Mouse (Mus musculus) Muller cell, postnatal 12 days (primary cell): Measurements from ENCODE around the gene Napa.

ENCODE experiments used
- DNase-seq: peaks from one replicate; pipeline ENCODE4 v3.0.0-alpha.2; 2015; ENCODE audit errors: inconsistent ontology term

Gene Napa

GRCm38 (mm10) chr7:16094592-16094991, 3.7 kb upstream of the Napa start:
- DNase-seq: no peak

GRCm38 (mm10) chr7:16099901-16100300, 1.6 kb downstream of the Napa start:
- no peak for DNase-seq

GRCm38 (mm10) chr7:16101081-16101480, 2.8 kb downstream of the Napa start:
- DNase-seq: no peak

DNA sequence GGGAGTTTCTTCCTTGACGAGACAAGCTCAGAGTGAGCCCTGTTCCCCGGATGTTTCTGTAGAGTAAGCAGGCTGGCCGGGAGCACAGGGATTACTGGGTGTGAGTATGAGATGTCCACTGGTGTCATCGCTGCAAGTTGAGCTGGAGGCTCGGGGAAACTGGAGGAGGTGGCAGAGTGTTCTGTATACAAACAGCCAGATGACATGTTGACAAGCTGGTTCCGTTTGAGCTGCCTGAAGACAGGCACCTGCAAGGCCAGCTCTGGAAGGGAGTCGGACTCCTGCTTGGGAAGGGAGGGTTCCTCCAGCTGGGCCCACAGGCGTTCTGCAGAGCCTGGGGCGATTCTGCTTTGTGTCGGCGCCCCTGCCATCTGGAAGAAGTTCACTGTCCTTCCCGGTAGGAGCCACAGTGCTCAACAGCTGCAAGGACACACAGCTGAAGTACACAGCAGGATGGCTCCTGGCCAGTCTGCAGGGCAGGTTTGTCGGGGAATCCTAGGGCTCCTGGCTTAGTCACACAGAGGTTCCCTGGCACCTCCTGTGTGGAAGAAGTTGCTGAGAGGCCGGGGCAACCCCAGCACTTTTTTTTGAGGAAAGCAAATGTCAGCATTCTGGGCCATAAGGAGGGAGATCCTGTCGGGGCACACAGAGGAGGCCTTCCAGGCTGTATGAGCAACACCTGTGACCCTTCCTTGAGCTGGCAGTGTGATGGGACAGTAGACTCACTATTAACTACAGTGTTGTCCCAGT, 3.6 kb downstream of the Napa start:
- DNase-seq: no peak

GRCm38 (mm10) chr7:16102686-16103226, 4.5 kb downstream of the Napa start:
- DNase-seq: no peak

DNA sequence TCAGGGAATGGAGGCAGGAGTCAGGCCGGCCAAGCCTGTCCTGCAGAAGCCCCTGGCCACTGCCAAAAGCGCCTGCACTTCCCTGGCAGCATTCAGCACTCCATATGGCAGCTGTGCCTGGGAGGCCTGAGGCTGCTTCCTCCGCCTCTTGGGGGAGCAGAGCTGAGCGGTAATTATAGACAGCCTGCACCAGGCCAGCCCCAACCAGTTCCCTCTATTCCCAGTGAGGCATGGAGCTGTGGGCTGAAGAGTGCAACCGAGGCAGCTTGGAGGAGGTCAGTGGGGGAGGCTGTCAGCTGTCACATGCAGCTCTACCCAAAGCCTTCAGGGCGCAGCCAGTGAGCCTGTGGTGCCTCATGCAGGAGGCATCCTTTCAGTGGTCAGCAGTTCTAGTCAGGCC, 5.5 kb downstream of the Napa start:
- no peak for DNase-seq

DNA sequence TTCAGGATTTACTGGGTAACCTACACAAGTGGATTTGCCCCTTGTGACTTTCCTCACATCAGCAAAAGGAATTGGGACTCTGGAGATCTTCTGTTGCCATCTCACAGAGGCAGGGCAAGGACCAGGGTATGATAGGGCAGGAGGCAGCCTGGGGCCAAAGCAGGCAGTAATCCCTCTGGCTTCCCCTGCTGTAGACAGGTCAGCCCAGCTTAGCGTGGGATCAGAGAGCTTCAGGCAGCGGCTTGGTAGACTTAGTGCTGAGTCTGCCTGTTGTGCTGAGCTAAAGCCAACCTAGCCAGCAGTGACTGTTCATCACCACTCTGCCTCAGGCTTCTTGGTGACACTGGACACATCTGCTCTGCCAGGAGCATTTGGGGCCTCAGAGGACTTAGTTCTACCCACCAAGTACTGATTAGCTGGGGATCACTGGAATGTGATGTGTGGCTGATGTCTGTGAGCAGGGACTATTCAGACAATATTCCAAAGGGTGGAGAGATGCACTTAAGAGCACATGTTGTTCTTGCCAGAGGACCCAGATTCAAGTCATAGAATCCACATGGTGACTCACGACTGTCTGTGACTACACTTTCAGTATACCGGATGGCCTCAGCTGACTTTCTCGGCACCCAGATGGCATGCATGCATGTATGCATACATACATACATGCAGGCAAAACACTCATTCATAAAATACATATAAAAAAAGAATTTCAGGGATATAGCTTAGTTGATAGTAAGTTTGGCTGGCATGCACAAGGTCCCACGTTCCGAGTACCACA, 6.5 kb downstream of the Napa start:
- no peak for DNase-seq

DNA sequence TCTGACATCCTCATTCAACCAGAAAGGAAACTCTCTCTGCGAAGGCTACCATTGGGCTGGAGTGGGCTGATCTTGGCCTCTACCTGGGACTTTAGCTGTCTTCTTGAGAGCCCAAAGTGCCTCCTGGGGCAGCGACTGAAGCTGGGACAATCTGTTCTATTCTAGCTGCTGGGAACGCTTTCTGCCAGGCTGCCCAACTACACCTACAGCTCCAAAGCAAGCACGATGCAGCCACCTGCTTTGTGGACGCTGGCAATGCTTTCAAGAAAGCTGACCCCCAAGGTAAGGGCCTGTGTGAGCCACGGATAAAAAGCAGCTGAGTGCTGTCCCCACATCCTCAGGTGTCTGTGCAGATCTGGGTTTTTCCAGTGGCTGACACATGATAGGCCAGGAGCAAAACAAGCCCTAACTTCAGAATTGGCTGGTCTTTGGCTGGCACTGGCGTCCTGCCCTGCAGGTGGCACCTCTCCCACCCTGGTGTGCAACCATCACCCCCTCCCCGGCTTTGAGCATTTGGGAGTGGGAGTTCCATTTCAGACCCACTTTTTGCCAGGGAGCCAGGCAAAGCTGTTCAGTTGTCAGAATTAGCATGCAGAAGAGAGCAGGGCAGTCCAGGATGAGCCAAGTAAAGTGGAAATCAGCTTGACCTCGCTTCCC, 10.8 kb downstream of the Napa start:
- no peak for DNase-seq

DNA sequence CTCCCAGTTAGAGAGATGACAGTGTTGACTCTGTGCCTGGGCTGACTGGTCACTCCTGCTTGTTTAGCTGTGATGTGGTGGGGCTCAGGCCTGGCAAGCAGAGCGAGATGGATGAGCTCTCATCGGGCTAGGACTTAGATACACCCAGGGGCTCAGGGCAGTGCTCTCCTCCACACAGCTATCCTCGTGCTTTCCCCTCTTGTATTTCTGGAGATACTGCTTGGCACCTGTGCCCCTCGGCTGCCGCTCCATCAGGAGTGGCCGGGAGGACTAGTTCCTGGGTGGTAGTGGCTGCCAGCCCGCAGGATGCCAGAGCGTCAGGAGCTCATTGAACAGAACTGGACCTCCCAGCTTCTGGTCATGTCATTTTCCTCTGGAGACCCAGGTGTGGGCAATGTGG, 11.9 kb downstream of the Napa start:
- no peak for DNase-seq

GRCm38 (mm10) chr7:16111284-16112090, 13.2 kb downstream of the Napa start:
- no peak for DNase-seq

- no peak for DNase-seq
Measured at GRCm38 (mm10) chr7:16116418-16116817, 18.2 kb downstream of the Napa start.

DNA sequence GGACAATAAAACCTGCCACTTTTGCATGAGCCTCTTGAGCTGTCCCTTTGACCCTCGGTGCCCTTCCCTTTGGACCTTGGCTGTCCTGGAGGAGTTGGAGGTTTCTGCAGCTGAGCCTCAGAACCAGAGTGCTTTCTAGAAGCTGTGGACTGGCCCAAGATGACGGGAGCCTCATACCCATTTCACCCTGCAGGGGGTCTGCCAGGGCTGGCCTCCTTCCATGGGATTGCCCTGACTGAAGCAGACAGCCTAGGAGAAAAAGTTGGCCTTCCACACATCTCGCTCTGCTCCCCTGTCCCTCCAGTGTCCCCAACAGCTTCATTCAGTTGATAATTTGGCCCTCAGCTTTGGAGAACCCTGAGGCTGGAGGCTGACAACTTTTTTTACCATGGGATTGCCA, 18.8 kb downstream of the Napa start:
- DNase-seq: no peak

GRCm38 (mm10) chr7:16119569-16120261, 21.5 kb downstream of the Napa start, which contains the start of gene Kptn:
Kptn (plus strand) TSS chr7:16119895.
- DNase-seq: peak; percentile 92

- no peak for DNase-seq
Measured at GRCm38 (mm10) chr7:16120262-16120600, 22.0 kb downstream of the Napa start.

- no peak for DNase-seq
Measured at GRCm38 (mm10) chr7:16125829-16126228, 27.6 kb downstream of the Napa start.

DNA sequence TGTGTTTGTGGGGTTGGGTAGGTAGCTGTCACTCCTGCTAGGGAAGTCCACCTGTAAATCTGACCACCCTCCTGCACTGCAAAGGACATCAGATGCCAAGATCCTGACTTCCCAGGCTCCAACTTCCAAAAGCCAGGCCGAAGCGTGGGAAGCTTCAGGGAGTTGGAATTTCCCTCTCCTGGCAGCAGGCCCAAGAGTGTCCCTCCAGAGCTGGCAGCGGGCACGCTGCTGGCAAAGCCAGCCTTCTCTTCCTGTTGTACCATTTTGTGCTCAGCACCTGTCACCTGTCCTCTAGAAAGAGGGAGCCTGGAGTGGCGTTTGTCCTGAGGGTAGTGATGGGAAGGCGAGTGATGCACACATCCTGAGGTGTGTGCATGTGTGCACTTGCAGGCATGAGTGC, 30.1 kb downstream of the Napa start:
- DNase-seq: no peak

- no peak for DNase-seq
Measured at GRCm38 (mm10) chr7:16128899-16129298, 30.6 kb downstream of the Napa start.

- peak; percentile 72 for DNase-seq
Measured at GRCm38 (mm10) chr7:16129421-16129845, 31.2 kb downstream of the Napa start, which contains the start of gene Slc8a2. Slc8a2 (plus strand) TSS chr7:16129826.

GRCm38 (mm10) chr7:16129846-16130691, 31.8 kb downstream of the Napa start:
- peak; percentile 58 for DNase-seq
